Mouse (Mus musculus): Measurements from ENCODE around the gene B430218F22Rik. TPM values are rescaled to one million over a fixed set of nuclear protein-coding genes. Genes with fewer than 3 reads are reported as not detected.
"Not testable (repeated sequence)": the region's sequence is repeated elsewhere in the genome, so short reads cannot be mapped to it uniquely, and the experiment has no call there.

Gene B430218F22Rik
- under 1 TPM in 1 of 2 experiments, not detected in 1; 0.20 TPM for total RNA-seq (2021)
- long read RNA-seq, experiment 1 = 0 reads
- long read RNA-seq, experiment 2 = 0 reads

- DNase-seq (ENCODE audit: low spot score in 2 of 2) = peak; percentile 94 to 96
These were observed at the start of gene B430218F22Rik, which contains the start of gene Mrps30 for GRCm38 (mm10) chr13:118386511-118387447. Gene B430218F22Rik (plus strand): TSS chr13:118386630. Gene Mrps30 (minus strand): TSS chr13:118387252.

GRCm38 (mm10) chr13:118350257-118350656, 36.2 kb upstream of the B430218F22Rik start:
- no peak for DNase-seq (ENCODE audit: low spot score in 2 of 2)

DNA sequence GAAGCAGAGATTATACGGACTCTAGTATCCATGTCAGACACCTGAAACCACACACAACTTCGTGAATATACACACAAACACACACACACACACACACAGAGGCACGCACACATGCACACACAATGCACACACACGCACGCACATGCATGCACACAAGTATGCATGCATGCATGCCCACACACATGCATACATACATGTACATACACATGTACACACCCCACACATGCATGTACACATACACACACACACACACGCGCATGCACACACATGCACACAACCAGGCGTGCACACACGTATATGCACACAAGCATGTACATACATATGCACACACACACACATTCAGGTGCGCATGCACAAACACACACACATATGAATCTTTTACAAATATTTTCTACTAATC, 35.6 kb upstream of the B430218F22Rik start:
- no peak for DNase-seq (ENCODE audit: low spot score in 2 of 2)

DNA sequence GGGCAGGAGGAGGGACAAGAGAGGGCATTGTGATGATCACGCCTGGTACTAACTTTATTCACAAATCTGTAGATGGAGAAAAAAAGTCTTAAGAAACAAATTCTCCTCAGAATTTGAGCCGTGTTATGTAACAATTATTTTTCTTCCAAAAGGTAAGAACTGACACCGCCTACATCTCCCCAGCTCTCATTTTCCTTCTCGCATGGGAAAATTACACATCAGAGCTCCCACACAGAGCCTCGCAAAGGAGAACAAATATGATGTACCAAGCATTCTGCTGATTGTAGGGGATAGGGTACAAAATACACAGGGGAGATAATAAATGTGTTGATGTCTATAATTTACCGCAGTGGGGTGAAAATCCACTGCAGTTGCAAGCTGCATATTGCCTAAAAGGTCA, 23.1 kb upstream of the B430218F22Rik start:
- DNase-seq (ENCODE audit: low spot score in 2 of 2) = no peak

GRCm38 (mm10) chr13:118365774-118366173, 20.7 kb upstream of the B430218F22Rik start:
- no peak for DNase-seq (ENCODE audit: low spot score in 2 of 2)

GRCm38 (mm10) chr13:118372871-118373270, 13.6 kb upstream of the B430218F22Rik start:
- no peak for DNase-seq (ENCODE audit: low spot score in 2 of 2)

- peak; percentile 31 to 51 for DNase-seq (ENCODE audit: low spot score in 2 of 2)
These were observed 7.3 kb upstream of the B430218F22Rik start for GRCm38 (mm10) chr13:118379155-118379554.

DNA sequence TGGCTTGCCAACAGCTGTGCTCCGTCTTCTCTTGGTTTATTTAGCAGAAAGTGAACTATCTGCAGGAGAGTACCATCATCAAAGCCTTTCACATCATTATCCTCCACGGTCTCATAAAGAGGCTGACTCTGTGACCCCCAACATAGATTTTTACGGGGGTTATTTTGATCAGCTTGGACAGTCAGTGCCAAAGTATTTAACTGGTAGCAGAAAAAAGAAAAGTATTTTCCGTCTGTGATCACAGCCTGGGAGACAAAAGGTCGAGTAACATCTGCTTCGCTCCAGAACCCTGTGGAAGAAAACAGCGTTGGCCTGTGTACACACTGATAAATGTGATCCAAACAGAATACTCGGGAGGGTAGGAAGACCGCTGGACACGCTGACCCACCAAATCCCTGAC, 6.0 kb upstream of the B430218F22Rik start:
- DNase-seq (ENCODE audit: low spot score in 2 of 2) = no peak

- DNase-seq (ENCODE audit: low spot score in 2 of 2) = not testable (repeated sequence)
These were observed 995 bp downstream of the B430218F22Rik start for GRCm38 (mm10) chr13:118387448-118387801.

DNA sequence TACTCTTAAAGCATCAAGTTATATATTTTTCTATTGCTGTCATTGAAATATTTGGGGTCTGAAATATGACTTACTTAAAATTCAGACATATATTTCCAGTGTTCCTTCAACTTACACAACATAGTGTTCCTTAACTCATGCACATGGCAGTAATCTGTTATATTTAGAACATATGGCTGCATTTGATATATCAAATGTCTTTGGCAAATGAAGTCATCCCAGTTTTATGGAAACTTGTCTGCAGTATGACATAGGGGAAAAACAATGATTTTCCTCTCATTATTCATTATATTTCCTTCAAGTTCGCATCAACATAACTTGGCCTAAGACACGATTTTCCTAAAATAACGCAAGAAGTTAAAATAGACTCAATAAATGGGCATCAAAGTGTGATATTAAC, 9.4 kb downstream of the B430218F22Rik start:
- DNase-seq (ENCODE audit: low spot score in 2 of 2) = no peak

GRCm38 (mm10) chr13:118400340-118400739, 13.9 kb downstream of the B430218F22Rik start:
- DNase-seq (ENCODE audit: low spot score in 2 of 2) = no peak

- DNase-seq (ENCODE audit: low spot score in 2 of 2) = no peak
These were observed 17.1 kb downstream of the B430218F22Rik start for GRCm38 (mm10) chr13:118403544-118403943.

GRCm38 (mm10) chr13:118411297-118411992, 25.0 kb downstream of the B430218F22Rik start:
- DNase-seq (ENCODE audit: low spot score in 2 of 2) = no peak

DNA sequence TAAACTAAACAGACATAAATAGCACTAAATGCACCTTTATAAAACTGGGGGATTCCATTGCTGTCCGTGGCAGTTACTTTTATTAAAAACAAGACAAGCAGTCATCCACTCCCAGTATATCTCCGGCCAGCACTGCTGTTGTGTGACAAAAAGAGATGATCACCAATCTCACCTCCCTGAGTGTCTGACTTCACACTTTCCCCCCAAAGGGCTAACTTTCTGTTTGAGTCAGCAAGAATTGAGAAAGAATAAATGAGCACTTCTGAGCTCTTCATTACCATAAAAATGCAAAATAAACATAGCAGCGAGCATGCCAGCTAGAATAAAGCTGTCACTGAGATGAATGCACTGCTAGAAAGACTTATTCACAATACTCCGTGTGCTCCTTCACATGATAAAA, 31.7 kb downstream of the B430218F22Rik start:
- no peak for DNase-seq (ENCODE audit: low spot score in 2 of 2)

GRCm38 (mm10) chr13:118420408-118420807, 34.0 kb downstream of the B430218F22Rik start:
- DNase-seq (ENCODE audit: low spot score in 2 of 2) = no peak

DNA sequence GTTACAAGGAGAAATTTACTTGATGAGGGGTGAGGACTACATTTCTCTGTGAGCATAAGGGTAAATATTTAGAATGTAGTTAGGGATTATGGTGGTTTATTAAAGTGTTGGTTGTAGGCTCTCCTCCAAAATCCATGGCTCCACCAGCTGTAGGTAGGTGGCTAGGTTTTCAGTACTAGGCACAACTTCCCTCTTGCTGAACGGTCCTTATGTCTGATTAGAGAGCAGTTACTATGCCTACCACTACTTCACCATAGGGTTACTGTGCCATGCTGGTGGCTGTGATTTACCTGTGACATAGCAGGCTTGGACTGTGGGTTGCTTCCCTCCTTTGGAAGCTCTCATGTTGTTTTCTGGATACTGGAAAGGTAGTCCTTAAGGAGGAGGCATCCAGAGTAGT, 34.4 kb downstream of the B430218F22Rik start:
- no peak for DNase-seq (ENCODE audit: low spot score in 2 of 2)

Other genes with a start within 250 kb of the B430218F22Rik start
- gene Mrps30, start 622 bp downstream of the B430218F22Rik start, total RNA-seq (2021) = 10 to 100 TPM; 22.7 to 27.5 TPM